Comparison of ENCODE assay signal across 12 mouse cellular contexts in genomic region chr12:105966887-105967637, GRCm38 (mm10). TPM values are rescaled to one million over a fixed set of nuclear protein-coding genes. Genes with fewer than 3 reads are reported as not detected.
DNase-seq lines count a peak whose midpoint lies in the region; ATAC-seq and TF ChIP-seq lines count a peak whose summit lies in the region.
"Had no signal": no experiment of that assay in that cellular context is flagged by ENCODE, and none has a peak within 500 bp of the region (broad histone marks: within the 10 kb centered on the region; RNA-seq: fewer than 3 reads in every experiment).

No protein-coding gene starts in this region.

- 49% methylated on average over 19 of the region's 19 CpGs for WGBS in heart, embryonic 15.5 days
- WGBS in embryonic facial prominence, embryonic 14.5 days, result 22% methylated on average over 19 of the region's 19 CpGs
- WGBS in liver, postnatal 0 days (ENCODE audit: insufficient replicate concordance), result 27% methylated on average over 19 of the region's 19 CpGs

- no peak for TF ChIP-seq EP300 in liver, postnatal 0 days (IDR thresholded peaks at IDR 0.05; ENCODE audit: low read depth)

- no peak for ATAC-seq in heart, embryonic 15.5 days (replicated peaks; ENCODE audit: insufficient number of reproducible peaks, insufficient read depth, low FRiP score, low read depth)
- no peak for ATAC-seq in embryonic facial prominence, embryonic 14.5 days (ENCODE audit: low read depth)
- ATAC-seq in liver, postnatal 0 days, result no peak
- ATAC-seq: inflammation-experienced regulatory T-cells, adult 6 months had no signal

- peak overlapping the region; percentile 31 for H3K4me3 ChIP-seq in heart, embryonic 15.5 days
- no peak overlapping the region for H3K4me3 ChIP-seq in embryonic facial prominence, embryonic 14.5 days (ENCODE audit: low read depth, low read length)
- no peak overlapping the region for H3K4me3 ChIP-seq in liver, postnatal 0 days (ENCODE audit: low read depth, low read length)

- H3K27me3 ChIP-seq in heart, embryonic 15.5 days, result 0 out of 2 replicates have a peak, but pooled peaks cover 14% of the 10 kb centered on the region
- H3K27me3 ChIP-seq in embryonic facial prominence, embryonic 14.5 days (replicated peaks; ENCODE audit: control insufficient read depth, insufficient read depth, low read length), result peaks cover 4% of the 10 kb centered on the region; the same call in 1 of the 2 replicates
- H3K27me3 ChIP-seq in liver, postnatal 0 days (ENCODE audit: insufficient read depth, low read length), result peaks cover 8% of the 10 kb centered on the region; the same call in 1 of the 2 replicates

- no peak overlapping the region for H3K9ac ChIP-seq in heart, embryonic 15.5 days
- H3K9ac ChIP-seq in embryonic facial prominence, embryonic 14.5 days (ENCODE audit: low read depth, low read length), result no peak overlapping the region
- no peak overlapping the region for H3K9ac ChIP-seq in liver, postnatal 0 days (replicated peaks)

- H3K36me3 ChIP-seq in heart, embryonic 15.5 days, result no peaks in the 10 kb centered on the region
- H3K36me3 ChIP-seq in embryonic facial prominence, embryonic 14.5 days (ENCODE audit: control insufficient read depth, insufficient read depth, low read length), result no peaks in the 10 kb centered on the region
- no peaks in the 10 kb centered on the region for H3K36me3 ChIP-seq in liver, postnatal 0 days (replicated peaks; ENCODE audit: insufficient read depth, low read length)
- H3K36me3 ChIP-seq: G1E had no signal

- peaks cover 14% of the 10 kb centered on the region for H3K4me1 ChIP-seq in heart, embryonic 15.5 days (replicated peaks)
- peaks cover 10% of the 10 kb centered on the region; the same call in 1 of the 2 replicates for H3K4me1 ChIP-seq in embryonic facial prominence, embryonic 14.5 days (ENCODE audit: control insufficient read depth, insufficient read depth, low read length)
- peaks cover 9% of the 10 kb centered on the region for H3K4me1 ChIP-seq in liver, postnatal 0 days (ENCODE audit: insufficient read depth)

- H3K27ac ChIP-seq in heart, embryonic 15.5 days, result no peak overlapping the region
- H3K27ac ChIP-seq in embryonic facial prominence, embryonic 14.5 days (replicated peaks; ENCODE audit: low read depth, low read length), result no peak overlapping the region
- H3K27ac ChIP-seq in liver, postnatal 0 days (ENCODE audit: low read depth), result no peak overlapping the region

- no peaks in the 10 kb centered on the region for H3K9me3 ChIP-seq in heart, embryonic 15.5 days (replicated peaks)
- no peaks in the 10 kb centered on the region for H3K9me3 ChIP-seq in embryonic facial prominence, embryonic 14.5 days (ENCODE audit: control insufficient read depth, low read length)
- no peaks in the 10 kb centered on the region for H3K9me3 ChIP-seq in liver, postnatal 0 days (ENCODE audit: low read length)

- no peak for TF ChIP-seq CTCF in liver, postnatal 0 days (IDR thresholded peaks at IDR 0.05; ENCODE audit: low read depth)

- H3K4me2 ChIP-seq in heart, embryonic 15.5 days, result peak overlapping the region; percentile 54
- peak overlapping the region; percentile 53; the same call in 1 of the 2 replicates for H3K4me2 ChIP-seq in embryonic facial prominence, embryonic 14.5 days (ENCODE audit: low read depth, low read length)
- peak overlapping the region; percentile 62 for H3K4me2 ChIP-seq in liver, postnatal 0 days (ENCODE audit: low read depth, low read length)

- DNase-seq in heart, adult 9 months (ENCODE audit: low spot score in 2 of 2), result no peak
- DNase-seq in lung, postnatal 36 days, result peak; percentile 8
- no peak for DNase-seq in lung, adult 18-20 months
- no peak for DNase-seq in embryonic facial prominence, embryonic 14.5 days (ENCODE audit: low spot score)
- no peak for DNase-seq in liver, postnatal 0 days
- no peak for DNase-seq in embryo, embryonic 11 days
- no peak for DNase-seq in gastrocnemius, adult 18-20 months (ENCODE audit: low spot score)
- DNase-seq: lung, adult 2 months; thymus, postnatal 25 days had no signal

RNA-seq across cellular contexts. Expression of gene Vrk1, which starts 43.0 kb away (rescaled TPM):
- polyA plus RNA-seq in heart, embryonic 15.5 days (2015; fragmentation: Nextera tagmentation; extraction: Ambion mirVana), result 36.7 and 40.8 TPM in 2 replicates
- polyA plus RNA-seq in embryonic facial prominence, embryonic 14.5 days (2014; fragmentation: Nextera tagmentation; extraction: Ambion mirVana), result 44.2 and 54.7 TPM in 2 replicates
- polyA plus RNA-seq in liver, postnatal 0 days (2015; fragmentation: Nextera tagmentation; extraction: Ambion mirVana), result 44.8 and 45.8 TPM in 2 replicates
- 1 to 10 TPM; 3.8 to 4.6 TPM for total RNA-seq in gastrocnemius, adult 18-20 months (2021)
